Mouse (Mus musculus) CH12.LX (cell line): ENCODE measurements at regions not wholly inside any gene's neighbourhood (a gene's known extent, or its start where the extent isn't known, plus 50 kb on each side); places are given as distances from the start of the nearest gene placed in this dataset.

Source experiments
- DNase-seq: peaks from one replicate; pipeline ENCODE4 v3.0.0-alpha.2; 2013; ENCODE audit errors: extremely low read depth
- H3K27ac ChIP-seq: 2 replicates; pipeline ENCODE4 v1.5.1; 2012; ENCODE audit warnings: low read depth, mild to moderate bottlenecking, control low read depth, moderate library complexity; ENCODE audit not compliant: insufficient read depth
- H3K27me3 ChIP-seq: replicated peaks from 2 replicates; pipeline ENCODE3; 2012; ENCODE audit warnings: inconsistent platforms
- H3K36me3 ChIP-seq, 2 experiments: replicated peaks in 1 of 2; 2 replicates each; pipeline versions ENCODE3 to v1.6.1; 2012; ENCODE audit warnings: inconsistent platforms in 1 of 2, low read length in 1 of 2, mild to moderate bottlenecking in 1 of 2, mixed read lengths in 1 of 2, moderate library complexity in 1 of 2; ENCODE audit not compliant: control insufficient read depth in 1 of 2, insufficient read depth in 1 of 2
- H3K4me1 ChIP-seq, 2 experiments: 2 replicates each; pipeline ENCODE4 v1.6.1; 2012; ENCODE audit warnings: inconsistent platforms in 1 of 2, moderate library complexity in 1 of 2; ENCODE audit not compliant: insufficient read depth in 2 of 2, control insufficient read depth in 1 of 2
- H3K4me2 ChIP-seq: 2 replicates; pipeline ENCODE4 v1.6.1; 2012; ENCODE audit warnings: low read depth, mild to moderate bottlenecking, control low read depth; ENCODE audit not compliant: poor library complexity, insufficient read depth, severe bottlenecking
- H3K4me3 ChIP-seq, 3 experiments: fragments of 150-350 bp in 1 of 3; sonication (generic) in 1 of 3; replicated peaks in 1 of 3; 2 replicates each; pipeline versions ENCODE3 to v1.5.1; 2011 to 2012; ENCODE audit warnings: low read depth in 2 of 3, low read length in 2 of 3, mild to moderate bottlenecking in 2 of 3, moderate library complexity in 2 of 3, control low read depth in 1 of 3, improper control_type of control experiment in 1 of 3, inconsistent platforms in 1 of 3, mixed read lengths in 1 of 3; ENCODE audit not compliant: poor library complexity in 1 of 3
- H3K79me2 ChIP-seq: replicated peaks from 2 replicates; pipeline ENCODE4 v1.6.1; 2012; ENCODE audit warnings: mild to moderate bottlenecking, moderate library complexity; ENCODE audit not compliant: control insufficient read depth, poor library complexity, insufficient read depth, severe bottlenecking; ENCODE audit errors: extremely low read depth
- H3K9ac ChIP-seq: 2 replicates; pipeline ENCODE4 v1.6.1; 2012; ENCODE audit warnings: low read depth, mild to moderate bottlenecking, control low read depth, moderate library complexity; ENCODE audit not compliant: insufficient read depth
- H3K9me3 ChIP-seq: replicated peaks from 2 replicates; pipeline ENCODE3; 2012; ENCODE audit warnings: low read length, inconsistent platforms, mixed read lengths
- BHLHE40 ChIP-seq: IDR thresholded peaks from 2 replicates; pipeline ENCODE4 v1.6.1; 2011; ENCODE audit warnings: mild to moderate bottlenecking, low read depth, low read length, improper control_type of control experiment
- CTCF ChIP-seq, 2 experiments: IDR thresholded peaks in 1 of 2; conservative IDR thresholded peaks in 1 of 2; 2 replicates each; pipeline ENCODE4 v1.5.1; 2011 to 2012; ENCODE audit warnings: low read depth in 2 of 2, low read length in 2 of 2, improper control_type of control experiment in 1 of 2, inconsistent platforms in 1 of 2, mild to moderate bottlenecking in 1 of 2, moderate library complexity in 1 of 2
- E2F4 ChIP-seq: IDR thresholded peaks from 2 replicates; pipeline ENCODE4 v1.6.1; 2011; ENCODE audit warnings: low read depth, low read length, improper control_type of control experiment; ENCODE audit not compliant: insufficient replicate concordance
- ETS1 ChIP-seq: conservative IDR thresholded peaks from 2 replicates; pipeline ENCODE4 v1.6.1; 2012; ENCODE audit warnings: low read depth, mild to moderate bottlenecking, inconsistent platforms, low read length, improper control_type of control experiment, moderate library complexity
- GABPA ChIP-seq: IDR thresholded peaks from 2 replicates; pipeline ENCODE4 v1.6.1; 2012; ENCODE audit warnings: low read depth, low read length, improper control_type of control experiment, inconsistent platforms; ENCODE audit not compliant: insufficient replicate concordance
- JUN ChIP-seq: IDR thresholded peaks from 2 replicates; pipeline ENCODE4 v1.6.1; 2011; ENCODE audit warnings: low read depth, mild to moderate bottlenecking, low read length, improper control_type of control experiment, moderate library complexity; ENCODE audit not compliant: insufficient read depth
- MAX ChIP-seq: IDR thresholded peaks from 2 replicates; pipeline ENCODE4 v1.6.1; 2011; ENCODE audit warnings: low read length, improper control_type of control experiment
- NELFE ChIP-seq: IDR thresholded peaks from 2 replicates; pipeline ENCODE4 v1.6.1; 2011; ENCODE audit warnings: low read depth, low read length, improper control_type of control experiment
- POLR2AphosphoS2 ChIP-seq: IDR thresholded peaks from 2 replicates; pipeline ENCODE4 v1.6.1; 2011; ENCODE audit warnings: low read depth, low read length, improper control_type of control experiment
- RAD21 ChIP-seq: IDR thresholded peaks from 2 replicates; pipeline ENCODE4 v1.6.1; 2011; ENCODE audit warnings: low read depth, mild to moderate bottlenecking, low read length, improper control_type of control experiment, moderate library complexity
- SMC3 ChIP-seq: IDR thresholded peaks from 2 replicates; pipeline ENCODE4 v1.6.1; 2011; ENCODE audit warnings: low read depth, low read length, improper control_type of control experiment
- TBP ChIP-seq: conservative IDR thresholded peaks from 2 replicates; pipeline ENCODE4 v1.6.1; 2011; ENCODE audit warnings: low read depth, low read length, improper control_type of control experiment
- TCF12 ChIP-seq: IDR thresholded peaks from 2 replicates; pipeline ENCODE4 v1.6.1; 2014; ENCODE audit warnings: low read depth, mild to moderate bottlenecking, inconsistent platforms, low read length, improper control_type of control experiment
- USF1 ChIP-seq: IDR thresholded peaks from 2 replicates; pipeline ENCODE4 v1.6.1; 2014; ENCODE audit warnings: low read depth, mild to moderate bottlenecking, inconsistent platforms, low read length, improper control_type of control experiment
- ZNF384 ChIP-seq: IDR thresholded peaks from 2 replicates; pipeline ENCODE4 v1.6.1; 2012; ENCODE audit warnings: low read depth, low read length, improper control_type of control experiment, inconsistent platforms
- dilution Hi-C: fragments of 300-500 bp; cut with MboI; formaldehyde crosslinking; loops from 2 replicates; pipeline ENCODE4 v1.14.3; 2020; ENCODE audit warnings: low sequenced_read_pairs; ENCODE audit not compliant: extremely low pct_unique_long_range_greater_than_20kb, extremely low pct_ligation_motif_present
- in situ Hi-C: fragments of 300-500 bp; cut with MboI; formaldehyde crosslinking; loops from 3 replicates; pipeline ENCODE4 v1.14.3; 2019; ENCODE audit warnings: low sequenced_read_pairs, low pct_ligation_motif_present, low pct_unique_long_range_greater_than_20kb, mixed read lengths

GRCm38 (mm10) chr19:54932579-54932978, 194.5 kb downstream of the Gpam start:
- no peak overlapping the region for H3K9ac ChIP-seq
- no peak overlapping the region for H3K27ac ChIP-seq
- DNase-seq: no peak
- H3K4me1 ChIP-seq: no peaks in the 10 kb centered on the region
- H3K4me3 ChIP-seq: no peak overlapping the region
- H3K27me3 ChIP-seq: no peaks in the 10 kb centered on the region
- no peaks in the 10 kb centered on the region for H3K36me3 ChIP-seq
- in situ Hi-C loops (no loop called here), dilution Hi-C loops (no loop called here)
- no peaks in the 10 kb centered on the region for H3K79me2 ChIP-seq
- TF ChIP-seq JUN: no peak
- no peak for TF ChIP-seq MAX
- no peak for TF ChIP-seq TBP
- no peaks in the 10 kb centered on the region for H3K9me3 ChIP-seq
- H3K4me2 ChIP-seq: no peak overlapping the region

DNA sequence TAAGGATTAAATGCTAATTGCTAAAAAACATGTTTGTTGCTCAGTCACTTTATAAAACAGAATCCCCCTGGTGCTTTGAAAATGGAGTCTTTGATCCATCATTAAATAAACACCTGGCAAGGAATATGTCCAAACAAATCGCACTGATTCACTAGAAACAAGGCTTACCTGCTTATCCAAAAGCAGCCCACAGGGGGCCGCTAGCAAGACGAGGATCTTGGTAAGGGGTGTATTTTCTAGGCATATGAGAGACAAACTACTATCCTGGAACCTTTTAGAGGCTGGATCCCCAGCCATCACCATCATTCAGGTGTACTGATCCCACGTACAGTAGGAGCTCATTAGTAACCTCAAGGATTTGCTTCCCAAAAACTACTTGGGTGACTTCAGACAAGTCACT, 201.2 kb downstream of the Gpam start:
- no peak overlapping the region for H3K4me3 ChIP-seq
- H3K36me3 ChIP-seq: no peaks in the 10 kb centered on the region
- no peak overlapping the region for H3K27ac ChIP-seq
- in situ Hi-C loops: loop anchor here (10.0 kb wide), 1 partner anchor 139 kb away; no protein-coding TSS in a partner anchor
- no peaks in the 10 kb centered on the region for H3K9me3 ChIP-seq
- H3K4me2 ChIP-seq: no peak overlapping the region
- no peak for DNase-seq
- no peaks in the 10 kb centered on the region for H3K4me1 ChIP-seq
- H3K27me3 ChIP-seq: no peaks in the 10 kb centered on the region
- TF ChIP-seq SMC3 (peak; percentile 51), ETS1 (no peak), RAD21 (peak; percentile 48), CTCF (conservative IDR thresholded peaks at IDR 0.05 in 1 of 2, IDR thresholded peaks at IDR 0.05 in 1 of 2; ENCODE audit: low read depth in 2 of 2, low read length in 2 of 2) (peak in 1 of 2 experiments; percentile 56; a peak in 2 of 4 replicates)
- dilution Hi-C loops: no loop called here
- no peaks in the 10 kb centered on the region for H3K79me2 ChIP-seq
- no peak overlapping the region for H3K9ac ChIP-seq

GRCm38 (mm10) chr19:54919597-54919996, 207.4 kb downstream of the Gpam start:
- Histone ChIP-seq H3K9ac (no peak overlapping the region), H3K79me2 (no peaks in the 10 kb centered on the region), H3K4me1 (no peaks in the 10 kb centered on the region), H3K36me3 (no peaks in the 10 kb centered on the region), H3K4me3 (no peak overlapping the region), H3K27me3 (no peaks in the 10 kb centered on the region), H3K27ac (no peak overlapping the region), H3K4me2 (no peak overlapping the region), H3K9me3 (no peaks in the 10 kb centered on the region)
- TF ChIP-seq BHLHE40: no peak
- no peak for TF ChIP-seq POLR2AphosphoS2
- no peak for TF ChIP-seq GABPA
- no peak for TF ChIP-seq ZNF384
- TF ChIP-seq NELFE: no peak
- TF ChIP-seq TCF12: no peak
- no peak for TF ChIP-seq USF1
- TF ChIP-seq E2F4: no peak
- no peak for DNase-seq
- in situ Hi-C loops: no loop called here
- dilution Hi-C loops: no loop called here
